Mouse (Mus musculus): ENCODE measurements around the gene Nfe2l1.

- TF ChIP-seq CTCF (IDR thresholded peaks at IDR 0.05; ENCODE audit: low read depth), result no peak
- no peak for TF ChIP-seq EP300 (IDR thresholded peaks at IDR 0.05; ENCODE audit: low read depth)
Observed at GRCm38 (mm10) chr11:96799511-96799910, 30.3 kb downstream of the Nfe2l1 start.

Data from heart, postnatal 0 days (tissue).